Mouse (Mus musculus) left cerebral cortex, postnatal 4 days (tissue): ENCODE data around the gene Baz1a. TPM values are rescaled to one million over a fixed set of nuclear protein-coding genes. Genes with fewer than 3 reads are reported as not detected.

Source experiments
- DNase-seq: peaks from one replicate; pipeline ENCODE4 v3.0.0-alpha.2; 2022
- intact Hi-C: fragments of 180-260 bp; cut with DNase I; formaldehyde crosslinking; loops from one replicate; pipeline ENCODE4 v1.15.1; 2025
- total RNA-seq, 2 experiments: library from RNA; stranded (reverse); gene quantifications; 2 replicates each; pipeline ENCODE4 v1.2.3; 2021

The Baz1a gene
- total RNA-seq, 2 experiments from 2014 or later: 3.9 to 4.0 TPM

DNA sequence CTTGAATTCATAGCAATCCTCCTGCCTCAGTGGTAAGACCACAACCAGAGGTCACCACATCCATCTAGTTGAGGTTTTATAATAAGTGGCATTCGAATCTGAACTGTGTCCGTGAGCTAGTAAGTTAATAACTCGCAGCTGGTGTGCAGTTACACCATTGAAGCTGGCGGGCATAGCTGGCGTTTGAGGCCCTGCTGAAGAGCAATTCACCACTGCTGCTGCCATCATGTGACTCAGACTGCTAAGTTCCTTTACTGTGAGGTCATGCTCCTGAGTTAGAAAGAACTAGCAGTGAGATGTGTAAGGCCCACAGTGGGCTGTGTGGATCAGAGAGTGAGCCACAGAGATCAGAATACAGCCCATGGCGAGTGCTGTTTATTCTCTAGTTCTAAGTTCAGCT is 139.4 kb downstream of the Baz1a start:
- intact Hi-C loops: no loop called here
- DNase-seq: no peak

DNA sequence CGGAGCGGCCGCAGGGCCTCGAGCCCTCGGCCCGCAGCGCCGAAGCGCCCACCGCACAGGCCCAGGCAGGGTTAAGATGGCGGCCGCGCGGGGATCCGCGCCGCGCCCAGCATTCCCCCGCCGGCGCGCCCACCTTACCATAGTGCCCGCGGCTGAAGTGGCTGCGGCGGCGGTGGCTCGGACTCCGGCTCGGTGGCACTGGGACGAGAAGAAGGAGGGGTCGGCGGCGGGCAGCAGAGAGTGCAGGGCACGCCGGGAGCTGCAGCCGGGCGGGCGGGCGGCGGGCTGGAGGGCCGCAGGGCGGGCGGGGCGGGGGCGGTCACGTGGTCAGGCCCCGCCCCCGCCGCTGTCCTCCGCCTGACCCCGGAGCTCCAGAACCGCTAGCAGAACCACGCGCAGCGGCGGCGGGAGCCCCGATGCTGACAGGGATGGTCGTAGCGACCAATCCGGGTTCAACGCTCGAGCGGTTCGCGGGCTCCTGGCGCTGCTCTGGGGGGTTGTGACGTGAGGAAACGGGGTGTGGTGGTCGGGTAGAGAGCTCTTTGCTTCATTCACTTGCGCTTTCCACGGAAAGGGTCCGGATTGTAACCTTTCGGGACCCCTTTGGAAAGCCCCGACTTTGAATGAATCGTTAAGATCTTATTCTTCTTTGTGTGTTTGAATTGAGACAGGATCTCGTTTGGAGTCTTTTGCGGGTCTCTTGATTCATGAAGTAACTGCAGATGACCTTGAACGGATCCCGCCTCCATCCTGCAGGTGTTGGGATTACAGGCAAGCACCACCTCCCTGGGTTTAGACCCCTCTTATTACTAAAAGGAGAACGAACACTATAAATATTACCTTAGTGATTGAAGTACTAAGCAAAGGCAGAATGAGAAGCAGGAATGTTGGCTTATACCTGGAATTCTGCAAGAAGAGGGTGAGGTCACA is 151.3 kb downstream of the Baz1a start, which contains the start of gene Cfl2:
Cfl2 (minus strand) TSS at position 272 of the 930 bp plus-strand sequence.
- peak; percentile 91 for DNase-seq
- intact Hi-C loops: no loop called here

DNA sequence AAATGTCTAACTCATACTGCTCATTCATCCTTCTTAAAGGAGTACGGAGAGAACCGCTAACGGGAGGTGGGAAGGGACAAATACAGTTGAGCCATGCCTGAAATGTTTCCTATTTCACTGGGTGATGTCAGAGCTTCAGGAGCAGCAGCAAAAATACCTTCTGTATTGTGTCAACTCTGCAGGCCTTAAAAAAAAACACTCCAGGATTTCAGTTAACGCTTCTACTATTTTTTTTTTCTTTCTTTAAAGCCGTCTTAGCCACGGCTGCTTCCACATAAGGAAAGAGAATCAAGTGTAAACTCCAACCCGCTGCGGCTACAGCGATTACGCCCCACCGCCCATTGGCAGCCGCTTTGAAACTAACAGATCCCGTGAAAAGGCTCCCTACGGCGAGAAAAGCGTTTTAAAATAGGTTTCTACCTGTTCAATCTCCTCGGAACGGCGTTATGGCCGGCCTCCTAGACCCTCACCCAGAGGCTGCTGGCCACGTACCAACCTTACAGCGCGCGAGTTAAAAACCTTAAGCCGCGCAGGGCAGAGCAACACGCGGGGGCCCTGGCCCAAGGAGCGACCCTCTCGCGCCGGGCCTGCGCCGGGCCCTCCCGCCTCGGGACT is 152.1 kb downstream of the Baz1a start:
- intact Hi-C loops: no loop called here
- DNase-seq: peak; percentile 63

DNA sequence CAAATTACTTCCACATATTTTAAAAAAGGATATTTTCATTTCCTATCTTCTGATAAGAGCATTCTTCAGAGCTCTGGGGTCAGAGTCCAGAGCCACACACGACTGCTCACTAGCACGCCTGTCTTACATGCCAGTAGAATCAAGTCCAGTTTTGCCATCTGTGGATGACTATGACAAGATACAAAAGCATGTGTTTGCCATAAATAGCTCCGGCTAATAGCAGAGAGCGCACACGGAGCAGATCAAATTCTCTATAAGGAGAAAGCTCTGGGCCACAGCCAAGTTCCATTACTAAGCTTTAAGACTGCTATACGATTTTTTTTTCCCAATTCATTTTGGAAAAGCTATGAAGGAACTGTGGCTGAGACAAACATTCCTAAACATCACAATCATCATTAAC is 154.6 kb downstream of the Baz1a start:
- DNase-seq: no peak
- intact Hi-C loops: no loop called here

DNA sequence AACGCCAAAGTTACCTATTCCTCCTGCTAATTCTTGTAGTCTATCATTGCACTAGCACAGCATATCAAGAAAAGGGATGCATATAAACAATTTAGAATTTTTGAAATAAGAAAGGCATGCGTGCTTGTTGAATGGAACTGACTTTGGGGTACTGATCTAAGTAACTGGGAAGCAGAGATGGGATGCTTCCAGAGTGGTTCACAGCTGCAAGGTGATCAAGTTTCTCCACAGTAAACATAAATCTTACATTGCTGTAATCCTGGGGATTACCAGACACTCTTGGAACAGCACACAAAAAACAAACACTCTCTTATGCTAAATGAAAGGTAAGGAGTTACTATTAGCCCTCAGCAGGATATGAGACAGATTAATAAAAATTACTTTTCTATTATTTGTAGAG is 163.6 kb downstream of the Baz1a start:
- intact Hi-C loops: no loop called here

DNA sequence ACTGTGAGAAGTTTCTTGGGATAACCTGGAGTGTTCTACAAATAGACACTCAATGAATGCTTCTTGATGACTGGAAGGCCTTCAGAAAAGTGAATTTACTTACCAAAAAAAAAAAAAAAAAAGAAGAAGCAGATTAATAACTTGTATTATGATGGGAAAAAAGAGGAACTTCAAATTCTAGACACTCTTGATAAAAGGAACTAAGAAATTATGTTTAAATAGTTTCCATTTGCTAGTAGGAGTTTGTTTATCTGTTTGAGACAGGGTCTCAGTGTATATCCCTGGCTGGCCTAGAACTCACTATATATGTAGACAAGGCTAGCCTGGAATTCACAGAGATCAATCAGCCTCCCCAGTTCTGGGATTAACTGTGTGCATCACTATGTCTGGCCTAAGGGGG is 169.7 kb downstream of the Baz1a start:
- DNase-seq: no peak
- intact Hi-C loops: no loop called here

More for the DNA sequence above, 163.6 kb downstream of the Baz1a start:
- DNase-seq: no peak

Other genes with a start within 250 kb of the Baz1a start
- 10 to 100 TPM; 71.0 to 82.9 TPM for gene Snx6, start 218.6 kb downstream of the Baz1a start, total RNA-seq
- gene Cfl2, start 151.5 kb downstream of the Baz1a start, total RNA-seq: 100 to 1,000 TPM; 229 to 245 TPM
- not detected for gene Gm20403, start 27.8 kb downstream of the Baz1a start, total RNA-seq
- 10 to 100 TPM; 12.6 to 13.8 TPM for gene 2700097O09Rik, start 65.8 kb upstream of the Baz1a start, total RNA-seq
- 100 to 1,000 TPM; 108 to 111 TPM for gene Srp54a, start 65.9 kb upstream of the Baz1a start, total RNA-seq
- 10 to 100 TPM; 32.6 to 47.0 TPM for gene Fam177a, start 110.1 kb upstream of the Baz1a start, total RNA-seq
- gene Srp54b, start 140.8 kb upstream of the Baz1a start, total RNA-seq: 10 to 100 TPM; 52.7 to 56.2 TPM
- 10 to 100 TPM in 1 of 2 experiments, 1 to 10 TPM in 1; 1.8 to 13.0 TPM for gene 1700047I17Rik2, start 185.2 kb upstream of the Baz1a start, total RNA-seq
- gene Srp54c, start 215.8 kb upstream of the Baz1a start, total RNA-seq: 10 to 100 TPM; 34.4 to 41.0 TPM